Mouse (Mus musculus): ENCODE measurements around the gene Ccnd2. TPM values are rescaled to one million over a fixed set of nuclear protein-coding genes. Genes with fewer than 3 reads are reported as not detected.

Ccnd2 gene
- total and polyA plus RNA-seq, 3 experiments, result 152 to 1,195 (median 656) TPM

- H3K9me3 ChIP-seq (replicated peaks), result no peaks in the 10 kb centered on the region
- H3K4me1 ChIP-seq (ENCODE audit: insufficient read depth, low read depth, low read length), result peaks cover 48% of the 10 kb centered on the region
- ATAC-seq (ENCODE audit: extremely low read depth, insufficient number of reproducible peaks, low FRiP score, poor library complexity, severe bottlenecking) (no peak), DNase-seq (ENCODE audit: low spot score) (peak; percentile 61)
- H3K27me3 ChIP-seq (ENCODE audit: insufficient read depth, low read length), result peaks cover 44% of the 10 kb centered on the region
- H3K4me3 ChIP-seq (ENCODE audit: low read depth, low read length), result peak overlapping the region; percentile 99
- TF ChIP-seq POLR2AphosphoS5 (IDR thresholded peaks at IDR 0.05; ENCODE audit: insufficient replicate concordance, low read depth, low read length) (no peak), GATA2 (IDR thresholded peaks at IDR 0.05; ENCODE audit: borderline replicate concordance, low read depth, low read length) (no peak), TAL1 (conservative IDR thresholded peaks at IDR 0.05; ENCODE audit: low read depth, low read length) (no peak), GATA1 (IDR thresholded peaks at IDR 0.05; ENCODE audit: borderline replicate concordance, low read length) (no peak), CTCF (IDR thresholded peaks at IDR 0.05; ENCODE audit: low read depth, low read length) (no peak)
- peaks cover under 1% of the 10 kb centered on the region for H3K36me3 ChIP-seq (replicated peaks)
These were observed 2.8 kb upstream of the Ccnd2 start for GRCm38 (mm10) chr6:127154708-127155268.

- Histone ChIP-seq H3K4me1 (ENCODE audit: insufficient read depth, low read depth, low read length) (peaks cover 48% of the 10 kb centered on the region), H3K9me3 (replicated peaks) (no peaks in the 10 kb centered on the region), H3K4me3 (ENCODE audit: low read depth, low read length) (peak overlapping the region; percentile 99), H3K27me3 (ENCODE audit: insufficient read depth, low read length) (peaks cover 38% of the 10 kb centered on the region), H3K36me3 (replicated peaks) (peaks cover 6% of the 10 kb centered on the region)
- ATAC-seq (ENCODE audit: extremely low read depth, insufficient number of reproducible peaks, low FRiP score, poor library complexity, severe bottlenecking) (no peak), DNase-seq (ENCODE audit: low spot score) (no peak)
- no peak for TF ChIP-seq TAL1 (conservative IDR thresholded peaks at IDR 0.05; ENCODE audit: low read depth, low read length)
- TF ChIP-seq GATA2 (IDR thresholded peaks at IDR 0.05; ENCODE audit: borderline replicate concordance, low read depth, low read length), result no peak
- no peak for TF ChIP-seq GATA1 (IDR thresholded peaks at IDR 0.05; ENCODE audit: borderline replicate concordance, low read length)
- no peak for TF ChIP-seq POLR2AphosphoS5 (IDR thresholded peaks at IDR 0.05; ENCODE audit: insufficient replicate concordance, low read depth, low read length)
- no peak for TF ChIP-seq CTCF (IDR thresholded peaks at IDR 0.05; ENCODE audit: low read depth, low read length)
These were observed 2.1 kb upstream of the Ccnd2 start for GRCm38 (mm10) chr6:127153972-127154707.

DNA sequence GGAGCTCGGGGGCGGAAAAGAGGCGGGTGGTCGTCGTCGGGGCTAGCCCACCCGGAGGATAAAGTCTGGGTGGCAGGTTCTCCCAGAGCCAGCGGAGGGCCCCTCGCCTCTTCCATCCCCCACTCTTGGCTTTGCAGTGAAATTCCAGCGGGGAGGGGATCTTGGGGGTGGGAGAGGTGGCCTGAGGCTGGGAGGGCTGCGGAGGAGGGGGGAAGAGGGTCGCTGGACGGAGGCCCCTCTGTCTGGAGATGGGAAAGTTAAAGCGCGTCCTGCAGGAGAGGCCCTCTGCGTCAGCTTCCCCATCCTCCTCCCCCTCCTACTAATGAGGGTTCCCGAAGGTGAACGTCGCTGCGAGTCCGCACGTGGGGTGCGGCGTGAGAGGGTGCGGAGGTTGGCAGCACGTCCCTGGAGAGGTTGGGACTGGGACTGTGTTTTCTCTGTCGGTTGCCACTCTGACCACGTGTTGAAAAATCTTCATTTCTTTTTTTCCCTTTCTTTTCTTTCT is 1.4 kb upstream of the Ccnd2 start:
- peaks cover 32% of the 10 kb centered on the region for H3K27me3 ChIP-seq (ENCODE audit: insufficient read depth, low read length)
- H3K9me3 ChIP-seq (replicated peaks), result no peaks in the 10 kb centered on the region
- ATAC-seq (ENCODE audit: extremely low read depth, insufficient number of reproducible peaks, low FRiP score, poor library complexity, severe bottlenecking) (no peak), DNase-seq (ENCODE audit: low spot score) (peak; percentile 52)
- no peak for TF ChIP-seq GATA1 (IDR thresholded peaks at IDR 0.05; ENCODE audit: borderline replicate concordance, low read length)
- no peak for TF ChIP-seq POLR2AphosphoS5 (IDR thresholded peaks at IDR 0.05; ENCODE audit: insufficient replicate concordance, low read depth, low read length)
- no peak for TF ChIP-seq CTCF (IDR thresholded peaks at IDR 0.05; ENCODE audit: low read depth, low read length)
- no peak for TF ChIP-seq TAL1 (conservative IDR thresholded peaks at IDR 0.05; ENCODE audit: low read depth, low read length)
- no peak for TF ChIP-seq GATA2 (IDR thresholded peaks at IDR 0.05; ENCODE audit: borderline replicate concordance, low read depth, low read length)
- H3K36me3 ChIP-seq (replicated peaks), result peaks cover 10% of the 10 kb centered on the region
- H3K4me1 ChIP-seq (ENCODE audit: insufficient read depth, low read depth, low read length), result peaks cover 50% of the 10 kb centered on the region
- peak overlapping the region; percentile 99 for H3K4me3 ChIP-seq (ENCODE audit: low read depth, low read length)

DNA sequence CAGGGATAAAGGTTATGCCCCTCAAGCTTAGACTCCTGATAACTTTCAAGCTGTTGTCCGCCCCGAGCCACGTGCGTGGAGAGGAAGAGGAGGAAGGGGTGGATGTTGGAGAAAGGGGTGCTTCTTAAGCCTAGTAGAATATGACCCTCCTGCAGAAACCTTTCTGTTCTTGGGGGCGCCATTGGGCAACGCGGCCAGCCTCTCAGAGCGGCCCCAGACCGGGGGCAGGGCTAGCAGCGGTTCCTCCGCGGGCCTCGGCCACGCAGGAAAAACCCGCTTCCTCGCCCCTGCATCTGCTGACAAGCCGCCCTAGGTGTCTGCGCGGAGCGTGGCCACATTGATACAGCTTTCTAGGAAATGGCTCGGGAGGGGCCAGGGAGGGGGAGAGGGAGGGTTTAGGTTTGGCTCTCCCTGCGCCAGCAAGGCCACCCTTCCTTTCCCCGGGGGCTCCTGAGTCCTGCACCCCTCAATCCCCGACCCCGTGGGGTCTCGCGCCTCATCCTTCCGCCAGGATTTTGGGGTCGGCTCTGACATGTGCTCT is 358 bp downstream of the Ccnd2 start:
- Histone ChIP-seq H3K4me3 (ENCODE audit: low read depth, low read length) (peak overlapping the region; percentile 99), H3K27me3 (ENCODE audit: insufficient read depth, low read length) (peaks cover 18% of the 10 kb centered on the region; the same call in 1 of the 2 replicates), H3K9me3 (replicated peaks) (no peaks in the 10 kb centered on the region), H3K4me1 (ENCODE audit: insufficient read depth, low read depth, low read length) (peaks cover 63% of the 10 kb centered on the region), H3K36me3 (replicated peaks) (peaks cover 26% of the 10 kb centered on the region)
- DNase-seq (ENCODE audit: low spot score) (peak; percentile 69), ATAC-seq (ENCODE audit: extremely low read depth, insufficient number of reproducible peaks, low FRiP score, poor library complexity, severe bottlenecking) (peak; percentile 25)
- no peak for TF ChIP-seq POLR2AphosphoS5 (IDR thresholded peaks at IDR 0.05; ENCODE audit: insufficient replicate concordance, low read depth, low read length)
- no peak for TF ChIP-seq TAL1 (conservative IDR thresholded peaks at IDR 0.05; ENCODE audit: low read depth, low read length)
- no peak for TF ChIP-seq CTCF (IDR thresholded peaks at IDR 0.05; ENCODE audit: low read depth, low read length)
- TF ChIP-seq GATA2 (IDR thresholded peaks at IDR 0.05; ENCODE audit: borderline replicate concordance, low read depth, low read length), result no peak
- no peak for TF ChIP-seq GATA1 (IDR thresholded peaks at IDR 0.05; ENCODE audit: borderline replicate concordance, low read length)

GRCm38 (mm10) chr6:127150663-127151564 is 1.1 kb downstream of the Ccnd2 start:
- peaks cover 70% of the 10 kb centered on the region for H3K4me1 ChIP-seq (ENCODE audit: insufficient read depth, low read depth, low read length)
- H3K36me3 ChIP-seq (replicated peaks), result peaks cover 33% of the 10 kb centered on the region
- H3K27me3 ChIP-seq (ENCODE audit: insufficient read depth, low read length), result peaks cover 18% of the 10 kb centered on the region; the same call in 1 of the 2 replicates
- peak overlapping the region; percentile 99 for H3K4me3 ChIP-seq (ENCODE audit: low read depth, low read length)
- no peaks in the 10 kb centered on the region for H3K9me3 ChIP-seq (replicated peaks)
- peak; percentile 97 for DNase-seq (ENCODE audit: low spot score)
- ATAC-seq (ENCODE audit: extremely low read depth, insufficient number of reproducible peaks, low FRiP score, poor library complexity, severe bottlenecking), result peak; percentile 43
- no peak for TF ChIP-seq CTCF (IDR thresholded peaks at IDR 0.05; ENCODE audit: low read depth, low read length)
- 0 out of 2 replicates have a peak, but pooled peaks have one; percentile 80 for TF ChIP-seq POLR2AphosphoS5 (IDR thresholded peaks at IDR 0.05; ENCODE audit: insufficient replicate concordance, low read depth, low read length)
